Mouse (Mus musculus): ENCODE data around the gene Rtl1.

- TF ChIP-seq GATA1 (IDR thresholded peaks at IDR 0.05; ENCODE audit: borderline replicate concordance, low read length) (no peak), FLI1 (IDR thresholded peaks at IDR 0.05; ENCODE audit: low read length) (no peak)
These were observed 56.7 kb downstream of the Rtl1 start for GRCm38 (mm10) chr12:109543281-109543923.
